Mouse (Mus musculus) forelimb bud, embryonic 11.5 days (tissue): ENCODE results near the gene Otud3.

Source experiments
- DNase-seq: peaks from one replicate; pipeline ENCODE4 v3.0.0-alpha.2; 2012; ENCODE audit warnings: low read depth, low spot score

Gene Otud3

DNA sequence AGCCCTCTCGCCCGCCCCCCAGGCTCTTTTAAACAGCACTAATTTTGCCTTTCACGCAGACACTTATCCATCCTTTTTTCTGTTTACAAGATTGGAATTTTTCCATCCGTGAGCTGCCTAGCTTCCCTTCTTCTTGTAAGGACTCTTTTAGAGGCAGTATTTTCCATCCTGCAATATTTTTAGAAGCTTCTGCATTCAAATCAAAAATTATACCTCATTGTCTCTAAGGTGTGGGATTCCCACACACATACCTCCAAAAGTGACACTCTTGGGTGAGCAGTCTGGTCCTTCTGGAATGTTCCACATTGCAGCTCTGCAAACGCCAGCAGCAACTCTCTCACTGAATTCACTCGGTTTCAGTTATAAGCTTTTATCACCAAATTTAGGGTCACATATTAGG lies 60.8 kb downstream of the Otud3 start:
- no peak for DNase-seq

- peak; percentile 64 for DNase-seq
Observed at GRCm38 (mm10) chr4:138851463-138851862, 62.3 kb downstream of the Otud3 start.
